Mouse (Mus musculus) thymus, postnatal 0 days (tissue): ENCODE measurements at regions not wholly inside any gene's neighbourhood (a gene's known extent, or its start where the extent isn't known, plus 50 kb on each side); places are given as distances from the start of the nearest gene placed in this dataset.

Experiments
- DNase-seq: peaks from one replicate; pipeline ENCODE4 v3.0.0-alpha.2; 2015; ENCODE audit warnings: low spot score

GRCm38 (mm10) chr12:97720554-97720953, 538.7 kb downstream of the Galc start:
- DNase-seq = no peak

- no peak for DNase-seq
Observed at GRCm38 (mm10) chr12:97717812-97718211, 541.4 kb downstream of the Galc start.
